Mouse (Mus musculus) yolk sac, embryonic 10.5 days (tissue): ENCODE data around the gene En1.

ENCODE experiments used
- DNase-seq: peaks from one replicate; pipeline ENCODE4 v3.0.0-alpha.2; 2017; ENCODE audit warnings: low spot score

Gene En1

GRCm38 (mm10) chr1:120627622-120628001 lies 25.4 kb downstream of the En1 start:
- no peak for DNase-seq

- no peak for DNase-seq
These were observed 26.6 kb downstream of the En1 start for GRCm38 (mm10) chr1:120628821-120629220.

- no peak for DNase-seq
These were observed 41.2 kb downstream of the En1 start for GRCm38 (mm10) chr1:120643380-120643779.

GRCm38 (mm10) chr1:120643848-120644711 lies 41.9 kb downstream of the En1 start:
- no peak for DNase-seq

DNA sequence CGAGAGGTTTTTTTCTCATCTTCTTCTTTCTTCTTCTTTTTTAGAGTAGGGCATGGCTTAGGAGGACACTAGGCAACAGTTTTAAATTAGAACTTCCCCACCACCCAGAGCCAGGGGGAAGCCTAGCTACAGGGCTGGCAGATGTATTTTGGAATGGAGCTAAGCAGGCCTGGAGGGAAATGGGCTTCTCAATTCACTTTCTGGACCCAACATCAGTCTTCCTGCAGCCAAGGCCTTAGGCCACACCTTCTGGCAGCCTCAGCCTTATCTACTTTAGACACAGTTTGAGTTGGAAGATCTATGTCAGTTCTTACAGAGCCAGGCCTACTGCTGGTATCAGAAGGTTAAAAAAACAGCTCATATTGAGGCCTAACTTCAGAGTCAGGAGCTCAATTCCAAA lies 42.5 kb downstream of the En1 start:
- no peak for DNase-seq

DNA sequence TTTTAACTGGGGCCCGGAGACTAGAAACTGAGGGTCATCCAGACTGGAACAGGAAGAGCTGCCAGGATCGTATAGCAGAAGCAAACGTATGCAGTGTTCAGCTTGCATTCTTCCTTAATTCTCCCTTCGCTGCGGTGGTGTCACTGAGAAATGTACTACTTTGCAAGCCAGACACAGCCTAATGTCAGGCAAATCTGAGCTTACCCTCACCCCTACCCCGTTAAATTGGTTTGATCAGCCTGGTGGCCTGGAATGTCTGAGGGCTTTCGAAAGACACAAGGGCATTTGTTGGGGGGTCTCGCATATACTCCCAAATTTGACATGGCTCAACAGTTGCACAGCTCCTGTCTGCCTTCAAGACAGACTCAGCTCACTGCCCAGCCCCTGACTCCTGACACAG lies 47.9 kb downstream of the En1 start:
- DNase-seq, result no peak

GRCm38 (mm10) chr1:120651997-120652396 lies 49.8 kb downstream of the En1 start:
- DNase-seq, result no peak

GRCm38 (mm10) chr1:120654950-120655396 lies 52.8 kb downstream of the En1 start:
- DNase-seq, result no peak
